Mouse (Mus musculus): Measurements from ENCODE around the gene Zfp609.
A peak's percentile ranks its signal among the peaks of the same experiment; 100 is the strongest.
"Not testable (repeated sequence)": the region's sequence is repeated elsewhere in the genome, so short reads cannot be mapped to it uniquely, and the experiment has no call there.

Zfp609 gene

DNA sequence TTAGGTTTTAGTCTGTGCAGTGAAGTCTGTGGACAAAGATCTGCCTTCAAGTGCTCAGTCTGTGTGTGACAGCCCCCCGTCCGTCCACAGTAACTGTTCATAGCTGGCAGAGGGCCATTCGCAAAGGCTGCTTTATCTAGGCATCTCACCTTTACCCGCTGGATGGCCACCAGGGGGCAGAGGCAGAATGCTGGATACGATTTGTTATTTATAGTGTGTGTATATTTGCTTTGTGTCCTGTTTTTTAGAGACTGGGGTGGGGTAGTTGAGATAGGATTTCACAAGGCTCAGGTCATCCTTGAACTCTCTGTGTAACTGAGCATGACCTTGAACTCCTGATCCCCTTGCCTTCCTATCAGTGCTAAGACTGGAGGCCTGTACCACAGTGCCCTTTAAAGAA lies 161.3 kb downstream of the Zfp609 start:
- peak; percentile 65 for DNase-seq

- DNase-seq = peak; percentile 49
Observed at GRCm38 (mm10) chr9:65664163-65664562, 163.2 kb downstream of the Zfp609 start.

DNA sequence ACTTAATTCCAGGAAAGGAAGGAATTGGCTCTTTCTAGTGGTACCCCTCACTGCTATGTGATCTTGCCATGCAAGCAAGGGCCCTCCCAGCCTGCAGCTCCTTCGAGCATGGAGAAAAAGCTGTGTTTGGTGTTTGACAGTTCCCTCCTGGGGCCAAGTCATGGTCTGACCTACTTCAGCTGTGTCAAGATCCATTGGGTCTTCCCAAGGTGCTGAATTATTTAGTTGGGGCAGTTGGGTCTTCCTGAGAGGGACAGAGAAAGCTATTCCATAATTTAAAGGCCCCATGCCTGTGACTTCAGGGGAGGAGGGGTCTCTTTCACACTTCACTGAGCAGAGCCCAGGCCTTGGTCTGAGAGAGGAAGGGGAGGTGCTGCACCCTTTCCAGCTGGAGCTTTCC lies 165.9 kb downstream of the Zfp609 start:
- no peak for DNase-seq

DNA sequence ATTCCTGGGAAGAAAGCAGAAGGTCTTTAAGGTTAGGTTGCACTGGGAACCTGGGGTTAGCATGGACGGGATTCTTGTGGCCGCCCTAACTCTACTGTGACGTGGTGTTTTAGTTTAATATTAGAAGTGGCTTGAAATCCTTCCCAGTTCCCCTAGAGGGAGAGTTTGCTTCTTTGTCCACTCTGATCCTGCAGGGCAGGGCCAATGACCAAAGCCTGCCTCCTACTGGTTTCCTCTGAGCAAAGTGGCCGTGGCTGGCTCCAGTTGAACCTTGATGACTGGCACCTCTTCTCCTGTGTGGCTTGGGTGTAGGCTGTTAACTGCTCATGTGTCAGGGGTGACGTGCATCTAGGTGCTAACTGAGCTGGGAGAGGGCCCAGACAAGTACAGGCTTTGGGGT lies 166.3 kb downstream of the Zfp609 start:
- DNase-seq = no peak

DNA sequence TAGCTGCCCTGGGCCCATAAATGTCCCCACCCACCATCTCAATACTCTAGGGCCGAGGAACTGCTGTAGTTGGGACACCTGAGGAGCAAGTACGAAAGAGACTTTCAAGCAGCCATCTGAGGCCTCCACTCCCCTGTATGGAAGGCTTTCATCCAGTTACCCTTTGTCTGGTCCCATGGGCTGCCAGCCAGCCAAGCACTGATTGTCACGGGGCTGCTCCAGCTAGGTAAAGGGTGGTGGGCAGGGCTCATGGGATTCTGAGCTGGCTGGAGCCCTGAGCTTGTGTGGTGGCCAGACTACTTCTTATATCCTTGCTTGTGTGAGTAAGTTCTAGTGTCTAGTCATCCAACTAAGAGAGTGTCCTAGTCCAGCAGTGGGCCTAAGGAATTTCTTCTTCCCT lies 170.1 kb downstream of the Zfp609 start:
- DNase-seq = no peak

DNA sequence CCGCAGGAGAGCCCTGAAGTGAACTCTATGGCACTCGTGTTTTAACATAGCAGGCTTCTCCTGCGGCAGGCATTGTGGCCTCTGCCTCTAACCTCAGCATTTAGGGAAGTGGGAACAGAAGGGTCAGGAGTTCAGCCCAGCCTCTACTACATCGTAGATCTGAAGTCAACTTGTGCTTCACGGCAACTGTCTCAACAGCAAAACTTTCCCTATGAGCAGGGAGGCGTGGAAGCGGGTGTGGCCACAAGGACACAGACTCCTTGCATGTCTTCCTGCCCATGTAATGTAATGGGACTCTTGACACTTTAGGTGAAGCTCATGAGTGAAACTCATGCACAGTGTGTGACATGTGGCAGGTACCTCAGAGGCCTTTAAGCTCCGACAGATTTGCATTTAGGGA lies 171.8 kb downstream of the Zfp609 start:
- no peak for DNase-seq

GRCm38 (mm10) chr9:65654700-65655237 lies 172.6 kb downstream of the Zfp609 start:
- DNase-seq = no peak

DNA sequence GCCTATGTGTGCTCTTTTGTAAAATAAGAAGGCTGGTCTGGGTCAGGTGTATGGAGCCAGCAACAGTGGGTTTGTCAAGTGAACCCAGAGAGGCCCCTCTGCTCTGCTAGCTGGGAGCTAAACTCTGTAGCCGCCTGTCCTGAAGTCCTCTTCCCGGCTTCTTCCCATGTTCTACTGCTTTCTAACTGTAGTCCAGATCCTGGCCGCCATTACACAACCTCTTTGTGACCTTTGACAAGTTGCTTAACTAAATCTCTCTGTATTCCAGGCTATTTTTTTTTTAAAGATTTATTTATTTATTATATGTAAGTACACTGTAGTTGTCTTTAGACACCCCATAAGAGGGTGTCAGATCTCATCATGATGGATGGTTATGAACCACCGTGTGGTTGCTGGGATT lies 173.6 kb downstream of the Zfp609 start:
- DNase-seq = no peak

DNA sequence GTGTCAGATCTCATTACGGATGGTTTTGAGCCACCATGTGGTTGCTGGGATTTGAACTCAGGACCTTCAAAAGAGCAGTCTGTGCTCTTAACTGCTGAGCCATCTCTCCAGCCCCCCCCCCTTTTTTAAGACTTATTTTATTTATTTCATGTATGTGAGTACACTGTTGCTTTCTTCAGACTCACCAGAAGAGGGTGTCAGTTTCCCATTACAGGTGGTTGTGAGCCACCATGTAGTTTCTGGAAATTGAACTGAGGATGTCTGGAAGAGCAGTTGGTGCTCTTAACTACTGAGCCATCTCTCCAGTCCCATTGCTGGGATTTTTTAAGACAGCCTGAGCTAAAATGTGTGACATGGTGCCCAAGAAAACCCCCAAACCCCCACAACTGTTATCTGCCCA lies 175.4 kb downstream of the Zfp609 start:
- not testable (repeated sequence) for DNase-seq

DNA sequence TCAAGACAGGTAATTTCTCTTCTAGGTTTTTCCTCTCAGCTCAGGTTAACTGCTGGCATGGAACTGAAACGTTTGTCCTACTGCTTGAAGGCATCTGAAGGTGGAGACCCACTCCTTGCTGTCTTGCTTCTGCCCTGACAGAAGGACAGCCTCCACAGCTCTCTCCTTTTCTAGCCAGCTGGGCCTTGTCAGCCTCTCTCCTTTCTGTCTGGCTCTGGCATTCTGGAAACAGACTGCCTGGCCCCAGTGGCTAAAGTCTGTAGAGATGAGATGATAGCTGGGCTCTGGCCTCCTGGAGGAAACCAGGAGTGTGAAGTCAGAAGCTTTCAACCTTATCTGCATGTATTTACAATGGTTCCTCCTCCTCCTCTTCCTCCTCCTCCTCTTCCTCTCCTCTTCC lies 177.4 kb downstream of the Zfp609 start:
- no peak for DNase-seq

- no peak for DNase-seq
Observed at GRCm38 (mm10) chr9:65648730-65649129, 178.6 kb downstream of the Zfp609 start.

DNA sequence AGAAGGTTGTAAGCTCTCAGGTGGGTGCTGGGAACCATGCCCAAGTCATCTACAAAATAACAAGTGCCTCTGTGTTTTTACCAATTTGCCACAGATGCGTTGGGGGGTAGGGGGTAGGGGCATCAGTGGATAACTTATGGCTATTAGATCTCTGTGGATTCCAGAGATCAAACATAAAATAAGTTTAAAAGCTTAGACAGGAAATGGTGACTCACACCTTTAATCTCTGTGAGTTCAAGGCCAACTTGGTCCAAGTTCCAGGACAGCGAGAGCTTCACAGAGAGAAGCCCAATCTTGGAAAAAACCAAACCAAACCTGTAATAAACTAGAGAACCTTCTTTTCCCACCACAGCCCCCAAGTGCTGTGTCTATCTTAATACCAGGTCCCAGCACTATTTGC lies 180.6 kb downstream of the Zfp609 start:
- no peak for DNase-seq

DNA sequence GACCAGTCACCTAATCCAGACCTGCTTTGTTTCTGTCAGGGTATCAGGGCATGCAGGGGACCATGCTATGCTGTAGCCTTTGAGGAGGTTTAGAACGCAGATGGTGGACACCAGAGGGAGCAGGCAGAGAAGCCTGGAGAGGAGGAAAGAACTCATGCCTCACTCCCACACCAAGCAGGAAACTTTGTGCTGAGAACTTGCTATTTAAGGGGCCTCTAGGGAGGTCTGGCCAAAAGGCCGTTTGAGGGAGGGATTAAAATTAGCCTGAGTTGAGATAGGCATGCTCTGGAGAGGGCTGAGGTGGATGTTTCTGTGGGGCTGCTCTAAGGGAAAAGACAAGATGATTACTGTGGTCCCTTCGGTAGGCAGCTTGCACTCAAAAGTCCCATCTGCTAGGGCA lies 181.4 kb downstream of the Zfp609 start:
- no peak for DNase-seq

DNA sequence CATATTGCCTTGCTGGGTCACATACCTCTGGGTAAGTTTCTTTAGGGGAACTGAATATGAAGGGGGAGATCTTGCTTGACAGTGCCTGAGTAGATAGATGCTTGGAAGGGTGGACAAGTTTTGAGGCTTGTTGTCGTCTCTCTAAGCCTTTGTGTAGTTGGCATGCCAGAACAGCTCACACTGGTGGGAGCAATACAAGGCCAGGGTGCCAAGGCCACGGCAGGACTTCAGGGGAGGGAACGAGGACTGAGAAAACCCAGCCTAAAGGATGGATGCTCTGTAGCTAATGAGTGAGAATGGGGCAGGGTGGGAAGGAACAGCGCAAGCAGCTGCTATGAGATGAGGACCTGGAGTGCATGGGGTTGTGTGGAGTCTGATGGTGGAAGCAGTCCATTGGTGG lies 182.4 kb downstream of the Zfp609 start:
- DNase-seq = no peak

- no peak for DNase-seq
Observed at GRCm38 (mm10) chr9:65642546-65642945, 184.8 kb downstream of the Zfp609 start.
